Mouse (Mus musculus) urinary bladder, adult 2 months (tissue): ENCODE measurements around the gene 4930426L09Rik. TPM values are rescaled to one million over a fixed set of nuclear protein-coding genes. Genes with fewer than 3 reads are reported as not detected.
"Not testable (repeated sequence)": the region's sequence is repeated elsewhere in the genome, so short reads cannot be mapped to it uniquely, and the experiment has no call there.

Source experiments
- DNase-seq: peaks from one replicate; pipeline ENCODE4 v3.0.0; 2022; ENCODE audit warnings: low spot score
- polyA plus RNA-seq: library from polyadenylated mRNA; depleted of rRNA; stranded (reverse); fragments of >200 nt; gene quantifications from 2 replicates; pipeline ENCODE4 v1.2.3, GENCODE M21; 2012

Gene 4930426L09Rik
- polyA plus RNA-seq, 1 experiment: 1.7 TPM

- DNase-seq: no peak
Observed at GRCm38 (mm10) chr2:18970461-18970860, 27.7 kb upstream of the 4930426L09Rik start.

- DNase-seq: no peak
Observed at GRCm38 (mm10) chr2:18971564-18971963, 26.6 kb upstream of the 4930426L09Rik start.

GRCm38 (mm10) chr2:18974882-18975645 is 23.1 kb upstream of the 4930426L09Rik start:
- no peak for DNase-seq

- no peak for DNase-seq
Observed at GRCm38 (mm10) chr2:18976175-18976574, 22.0 kb upstream of the 4930426L09Rik start.

- no peak for DNase-seq
Observed at GRCm38 (mm10) chr2:18977201-18977805, 20.8 kb upstream of the 4930426L09Rik start.

GRCm38 (mm10) chr2:18979046-18979445 is 19.1 kb upstream of the 4930426L09Rik start:
- no peak for DNase-seq

GRCm38 (mm10) chr2:18979675-18980074 is 18.5 kb upstream of the 4930426L09Rik start:
- no peak for DNase-seq

GRCm38 (mm10) chr2:18982581-18982980 is 15.6 kb upstream of the 4930426L09Rik start:
- no peak for DNase-seq

- no peak for DNase-seq
Observed at GRCm38 (mm10) chr2:18983546-18983945, 14.6 kb upstream of the 4930426L09Rik start.

- no peak for DNase-seq
Observed at GRCm38 (mm10) chr2:18984095-18984847, 13.9 kb upstream of the 4930426L09Rik start.

- no peak for DNase-seq
Observed at GRCm38 (mm10) chr2:18985506-18985905, 12.6 kb upstream of the 4930426L09Rik start.

GRCm38 (mm10) chr2:18988885-18989284 is 9.3 kb upstream of the 4930426L09Rik start:
- DNase-seq: no peak

- no peak for DNase-seq
Observed at GRCm38 (mm10) chr2:18992512-18993510, 5.3 kb upstream of the 4930426L09Rik start.

- no peak for DNase-seq
Observed at GRCm38 (mm10) chr2:18996451-18997211, 1.5 kb upstream of the 4930426L09Rik start.

- DNase-seq: peak; percentile 54
Observed at GRCm38 (mm10) chr2:18997387-18997971, 664 bp upstream of the 4930426L09Rik start.

GRCm38 (mm10) chr2:18999395-18999794 is 1.3 kb downstream of the 4930426L09Rik start:
- DNase-seq: no peak

- DNase-seq: no peak
Observed at GRCm38 (mm10) chr2:19004801-19005200, 6.7 kb downstream of the 4930426L09Rik start.

GRCm38 (mm10) chr2:19006124-19006523 is 8.0 kb downstream of the 4930426L09Rik start:
- DNase-seq: no peak

- DNase-seq: no peak
Observed at GRCm38 (mm10) chr2:19007580-19007979, 9.4 kb downstream of the 4930426L09Rik start.

- not testable (repeated sequence) for DNase-seq
Observed at GRCm38 (mm10) chr2:19010541-19010940, 12.4 kb downstream of the 4930426L09Rik start.
